Mouse (Mus musculus) spleen, adult 2 months (tissue): ENCODE measurements around the gene Map7. TPM values are rescaled to one million over a fixed set of nuclear protein-coding genes. Genes with fewer than 3 reads are reported as not detected.

Experiments
- DNase-seq, 2 experiments: peaks; one replicate each; pipeline versions ENCODE4 v3.0.0 to v3.0.0-alpha.2; 2012 to 2021; ENCODE audit warnings: low spot score in 2 of 2, low read depth in 1 of 2
- H3K27ac ChIP-seq: fragments of 200-500 bp; 2 replicates; pipeline ENCODE4 v1.5.1; 2012; ENCODE audit warnings: low read length, inconsistent platforms; ENCODE audit not compliant: insufficient read depth
- H3K27me3 ChIP-seq: fragments of 200-500 bp; 2 replicates; pipeline ENCODE4 v1.6.1; 2012; ENCODE audit warnings: mild to moderate bottlenecking, moderate library complexity, low read length, inconsistent platforms; ENCODE audit not compliant: control insufficient read depth, insufficient read depth
- H3K36me3 ChIP-seq: fragments of 200-500 bp; 2 replicates; pipeline ENCODE4 v1.6.1; 2012; ENCODE audit warnings: mild to moderate bottlenecking, low read length, inconsistent platforms; ENCODE audit not compliant: control insufficient read depth, insufficient read depth
- H3K4me1 ChIP-seq: fragments of 200-500 bp; 2 replicates; pipeline ENCODE4 v1.6.1; 2011; ENCODE audit warnings: inconsistent platforms; ENCODE audit not compliant: control insufficient read depth, insufficient read depth, insufficient read length
- H3K4me3 ChIP-seq: fragments of 200-500 bp; 2 replicates; pipeline ENCODE4 v1.5.1; 2011; ENCODE audit warnings: mild to moderate bottlenecking, inconsistent platforms; ENCODE audit not compliant: insufficient read depth, insufficient read length; ENCODE audit errors: extremely low read depth
- CTCF ChIP-seq: fragments of 200-500 bp; IDR thresholded peaks from 2 replicates; pipeline ENCODE4 v1.5.1; 2011; ENCODE audit warnings: mild to moderate bottlenecking, inconsistent platforms; ENCODE audit not compliant: insufficient read depth, insufficient read length, insufficient replicate concordance; ENCODE audit errors: extremely low read depth
- POLR2A ChIP-seq: fragments of 200-500 bp; IDR thresholded peaks from 2 replicates; pipeline ENCODE4 v1.6.1; 2011; ENCODE audit warnings: low read depth, low read length, inconsistent platforms
- WGBS: fragments of 180-500 bp; shearing (Covaris S2); methylation state at CpG from one replicate; pipeline ENCODE4 v1.1.7; 2018; 5-methylcytosine and 5-hydroxymethylcytosine counted together
- polyA plus RNA-seq: library from polyadenylated mRNA; depleted of rRNA; stranded (reverse); fragments of >200 nt; gene quantifications from 2 replicates; pipeline ENCODE4 v1.2.3, GENCODE M21; 2012

Map7 gene
- polyA plus RNA-seq, 1 experiment, result 1.8 TPM

- 77% methylated on average over 4 of the region's 4 CpGs for WGBS
- Histone ChIP-seq H3K36me3 (no peaks in the 10 kb centered on the region), H3K4me3 (no peak overlapping the region), H3K4me1 (no peaks in the 10 kb centered on the region), H3K27ac (no peak overlapping the region), H3K27me3 (no peaks in the 10 kb centered on the region)
- no peak for DNase-seq
- TF ChIP-seq POLR2A (no peak), CTCF (no peak)
These were observed 78.5 kb downstream of the Map7 start for GRCm38 (mm10) chr10:20226728-20227127.

DNA sequence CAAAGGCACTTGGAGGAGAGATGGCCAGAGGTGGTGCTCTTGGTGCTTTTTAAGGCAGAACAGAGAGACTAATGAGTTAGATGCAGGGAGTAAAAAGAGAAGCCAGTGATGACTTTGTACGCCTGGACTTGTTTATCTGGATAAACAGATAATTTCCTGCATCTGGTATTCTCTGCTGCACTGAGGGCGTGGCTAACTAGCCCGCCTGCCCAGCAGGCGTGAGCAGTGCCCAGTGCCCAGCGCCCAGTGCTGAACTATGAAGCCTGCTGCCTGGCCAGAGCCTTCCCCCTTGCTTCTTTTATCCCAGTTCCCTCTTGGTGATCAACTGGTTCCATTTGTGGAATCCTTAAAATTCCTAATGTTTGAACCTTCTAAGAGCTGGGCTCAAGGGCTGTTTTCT, 81.8 kb downstream of the Map7 start:
- Histone ChIP-seq H3K27me3 (no peaks in the 10 kb centered on the region), H3K4me3 (no peak overlapping the region), H3K36me3 (no peaks in the 10 kb centered on the region), H3K4me1 (no peaks in the 10 kb centered on the region), H3K27ac (no peak overlapping the region)
- WGBS, result 90% methylated on average over 5 of the region's 5 CpGs
- TF ChIP-seq POLR2A (no peak), CTCF (no peak)
- DNase-seq, result no peak

- no peak overlapping the region for H3K4me3 ChIP-seq
- 56% methylated on average over 10 of the region's 10 CpGs for WGBS
- no peak overlapping the region for H3K27ac ChIP-seq
- no peaks in the 10 kb centered on the region for H3K27me3 ChIP-seq
- TF ChIP-seq CTCF (no peak), POLR2A (no peak)
- H3K36me3 ChIP-seq, result no peaks in the 10 kb centered on the region
- H3K4me1 ChIP-seq, result no peaks in the 10 kb centered on the region
- DNase-seq, result no peak
These were observed 85.2 kb downstream of the Map7 start for GRCm38 (mm10) chr10:20233451-20233850.

GRCm38 (mm10) chr10:20234466-20234865, 86.2 kb downstream of the Map7 start:
- no peaks in the 10 kb centered on the region for H3K36me3 ChIP-seq
- H3K27me3 ChIP-seq, result no peaks in the 10 kb centered on the region
- 51% methylated on average over 4 of the region's 4 CpGs for WGBS
- H3K4me1 ChIP-seq, result no peaks in the 10 kb centered on the region
- no peak for DNase-seq
- H3K4me3 ChIP-seq, result no peak overlapping the region
- no peak overlapping the region for H3K27ac ChIP-seq
- no peak for TF ChIP-seq CTCF
- TF ChIP-seq POLR2A, result no peak

DNA sequence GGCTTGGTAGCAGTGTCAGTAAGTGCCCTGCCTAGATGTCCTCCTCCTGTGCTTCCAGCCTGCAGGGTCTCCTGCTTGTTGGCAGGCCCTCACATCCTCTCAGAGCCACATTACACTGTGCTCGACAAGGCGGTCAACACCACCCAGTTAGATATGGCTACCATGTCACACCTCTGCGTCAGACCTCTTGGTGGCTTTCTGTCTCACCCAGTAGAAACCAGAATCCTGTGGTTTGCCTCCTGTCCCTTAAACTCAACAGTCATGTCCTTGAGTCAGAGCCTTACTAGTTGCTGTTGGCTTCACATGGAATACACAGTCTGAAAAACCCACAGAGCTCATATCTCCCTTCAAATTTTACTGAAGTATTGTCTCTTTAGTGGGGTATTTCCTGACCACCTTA, 87.4 kb downstream of the Map7 start:
- no peak overlapping the region for H3K27ac ChIP-seq
- no peak for DNase-seq
- no peak overlapping the region for H3K4me3 ChIP-seq
- no peaks in the 10 kb centered on the region for H3K27me3 ChIP-seq
- WGBS, result 76% methylated on average over 3 of the region's 3 CpGs
- no peaks in the 10 kb centered on the region for H3K36me3 ChIP-seq
- TF ChIP-seq CTCF, result no peak
- no peak for TF ChIP-seq POLR2A
- H3K4me1 ChIP-seq, result no peaks in the 10 kb centered on the region

- WGBS, result 90% methylated on average over 6 of the region's 6 CpGs
- TF ChIP-seq CTCF (no peak), POLR2A (no peak)
These were observed 88.0 kb downstream of the Map7 start for GRCm38 (mm10) chr10:20236241-20236640.

GRCm38 (mm10) chr10:20238281-20238680, 90.0 kb downstream of the Map7 start:
- WGBS, result 89% methylated on average over 5 of the region's 5 CpGs
- no peak for DNase-seq
- Histone ChIP-seq H3K4me1 (no peaks in the 10 kb centered on the region), H3K36me3 (no peaks in the 10 kb centered on the region), H3K4me3 (no peak overlapping the region), H3K27me3 (no peaks in the 10 kb centered on the region), H3K27ac (no peak overlapping the region)
- TF ChIP-seq POLR2A (no peak), CTCF (no peak)

More at GRCm38 (mm10) chr10:20236241-20236640, 88.0 kb downstream of the Map7 start:
- Histone ChIP-seq H3K27ac (no peak overlapping the region), H3K4me3 (no peak overlapping the region), H3K27me3 (no peaks in the 10 kb centered on the region), H3K4me1 (no peaks in the 10 kb centered on the region), H3K36me3 (no peaks in the 10 kb centered on the region)
- no peak for DNase-seq
